Comparison of ENCODE assay signal across 8 mouse cellular contexts in the genomic region with DNA sequence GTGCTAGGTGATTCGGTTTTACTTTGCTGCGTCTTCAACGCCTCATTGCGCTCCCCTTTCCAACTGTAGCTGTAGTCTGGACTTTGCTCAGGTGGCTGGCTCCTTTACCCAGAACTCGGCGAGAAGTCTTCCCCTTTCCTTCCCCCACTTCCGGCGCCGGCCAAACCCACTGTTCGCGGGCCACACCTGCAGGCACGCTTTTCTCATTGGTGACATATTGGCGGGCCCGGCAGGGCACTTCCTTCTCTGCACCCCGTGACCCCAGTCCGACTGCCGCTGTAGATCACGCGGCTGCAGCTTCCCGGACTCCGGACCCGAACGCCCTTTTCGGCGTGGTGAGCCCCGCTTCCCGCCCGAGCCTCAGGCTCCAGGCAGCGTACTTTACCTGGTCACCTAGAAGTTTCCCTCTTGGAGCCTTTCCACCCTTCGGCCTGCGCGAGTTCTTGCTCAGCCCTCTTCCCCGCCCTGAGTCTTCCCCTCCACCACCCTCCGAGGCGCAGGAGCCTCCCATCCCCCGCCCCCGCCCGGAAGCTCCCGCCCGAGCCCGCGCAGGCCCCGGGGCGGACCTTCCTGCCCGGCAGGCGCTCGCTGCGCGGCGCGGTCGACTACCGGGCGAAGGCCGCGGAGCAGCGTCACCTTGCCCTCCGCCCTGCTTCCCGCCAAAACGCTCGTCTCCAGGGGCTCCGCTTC. TPM values are rescaled to one million over a fixed set of nuclear protein-coding genes. Genes with fewer than 3 reads are reported as not detected.
DNase-seq lines count a peak whose midpoint lies in the region; ATAC-seq and TF ChIP-seq lines count a peak whose summit lies in the region.

No protein-coding gene starts in this region.

- H3K36me3 ChIP-seq in intestine, embryonic 15.5 days = no peaks in the 10 kb centered on the region
- peaks cover 4% of the 10 kb centered on the region; the same call in 1 of the 2 replicates for H3K36me3 ChIP-seq in limb, embryonic 15.5 days
- no peaks in the 10 kb centered on the region for H3K36me3 ChIP-seq in midbrain, embryonic 16.5 days (ENCODE audit: control insufficient read depth, insufficient read depth, low read length)
- peaks cover 8% of the 10 kb centered on the region for H3K36me3 ChIP-seq in spleen, adult 2 months (ENCODE audit: control insufficient read depth, insufficient read depth, low read length)

- peak; percentile 96 for ATAC-seq in intestine, embryonic 15.5 days
- ATAC-seq in limb, embryonic 15.5 days (ENCODE audit: insufficient number of reproducible peaks, low FRiP score, low TSS enrichment, low read depth) = peak; percentile 89
- peak; percentile 88 for ATAC-seq in midbrain, embryonic 16.5 days

- peaks cover 9% of the 10 kb centered on the region; the same call in 1 of the 2 replicates for H3K4me1 ChIP-seq in intestine, embryonic 15.5 days (replicated peaks)
- peaks cover 28% of the 10 kb centered on the region for H3K4me1 ChIP-seq in limb, embryonic 15.5 days
- peaks cover 25% of the 10 kb centered on the region for H3K4me1 ChIP-seq in midbrain, embryonic 16.5 days (ENCODE audit: control insufficient read depth, insufficient read depth, low read length)
- peaks cover 7% of the 10 kb centered on the region for H3K4me1 ChIP-seq in spleen, adult 2 months (ENCODE audit: control insufficient read depth, insufficient read depth, insufficient read length)

- peak overlapping the region; percentile 63 for H3K4me3 ChIP-seq in intestine, embryonic 15.5 days (replicated peaks)
- peak overlapping the region; percentile 66 for H3K4me3 ChIP-seq in limb, embryonic 15.5 days
- peak overlapping the region; percentile 57 for H3K4me3 ChIP-seq in midbrain, embryonic 16.5 days (ENCODE audit: low read depth, low read length)
- peak overlapping the region; percentile 84 for H3K4me3 ChIP-seq in spleen, adult 2 months (ENCODE audit: extremely low read depth, insufficient read depth, insufficient read length)

- H3K9me3 ChIP-seq in intestine, embryonic 15.5 days = no peaks in the 10 kb centered on the region
- no peaks in the 10 kb centered on the region for H3K9me3 ChIP-seq in limb, embryonic 15.5 days
- no peaks in the 10 kb centered on the region for H3K9me3 ChIP-seq in midbrain, embryonic 16.5 days (replicated peaks; ENCODE audit: control insufficient read depth, low read length, poor library complexity, severe bottlenecking)

- DNase-seq in 3T3-L1 (ENCODE audit: low read depth, low spot score) = peak; percentile 83
- DNase-seq in adrenal gland, postnatal 10 days = peak; percentile 89
- peak; percentile 90 for DNase-seq in embryo, embryonic 9.5 days (ENCODE audit: extremely low spot score)
- DNase-seq in gastrocnemius, postnatal 4 days (ENCODE audit: low spot score in 2 of 2) = peak; percentile 68 to 77
- DNase-seq in spleen, adult 2 months (ENCODE audit: low read depth in 1 of 2, low spot score in 2 of 2) = peak; percentile 83 to 90

- TF ChIP-seq CTCF in spleen, adult 2 months (IDR thresholded peaks at IDR 0.05; ENCODE audit: extremely low read depth, insufficient read depth, insufficient read length, insufficient replicate concordance) = no peak

- no peaks in the 10 kb centered on the region for H3K27me3 ChIP-seq in intestine, embryonic 15.5 days (replicated peaks)
- H3K27me3 ChIP-seq in limb, embryonic 15.5 days = no peaks in the 10 kb centered on the region
- no peaks in the 10 kb centered on the region for H3K27me3 ChIP-seq in midbrain, embryonic 16.5 days (ENCODE audit: control insufficient read depth, insufficient read depth, low read depth, low read length)
- no peaks in the 10 kb centered on the region for H3K27me3 ChIP-seq in spleen, adult 2 months (ENCODE audit: control insufficient read depth, insufficient read depth, low read length)

- WGBS in intestine, embryonic 15.5 days = under 1% methylated on average over 62 of the region's 62 CpGs
- 1% methylated on average over 62 of the region's 62 CpGs for WGBS in limb, embryonic 15.5 days
- WGBS in midbrain, embryonic 16.5 days = under 1% methylated on average over 60 of the region's 62 CpGs
- under 1% methylated on average over 62 of the region's 62 CpGs for WGBS in spleen, adult 2 months

- H3K27ac ChIP-seq in intestine, embryonic 15.5 days = peak overlapping the region; percentile 97
- H3K27ac ChIP-seq in limb, embryonic 15.5 days = peak overlapping the region; percentile 97
- H3K27ac ChIP-seq in midbrain, embryonic 16.5 days (ENCODE audit: low read length) = peak overlapping the region; percentile 66
- peak overlapping the region; percentile 97 for H3K27ac ChIP-seq in spleen, adult 2 months (ENCODE audit: insufficient read depth, low read length)

- H3K9ac ChIP-seq in intestine, embryonic 15.5 days = peak overlapping the region; percentile 74
- H3K9ac ChIP-seq in limb, embryonic 15.5 days = peak overlapping the region; percentile 67
- H3K9ac ChIP-seq in midbrain, embryonic 16.5 days (ENCODE audit: low read depth, low read length) = peak overlapping the region; percentile 67

- peak; percentile 74 for TF ChIP-seq POLR2A in spleen, adult 2 months (IDR thresholded peaks at IDR 0.05; ENCODE audit: low read depth, low read length)

- H3K4me2 ChIP-seq in intestine, embryonic 15.5 days (replicated peaks) = peak overlapping the region; percentile 73
- peak overlapping the region; percentile 67 for H3K4me2 ChIP-seq in limb, embryonic 15.5 days
- peak overlapping the region; percentile 82 for H3K4me2 ChIP-seq in midbrain, embryonic 16.5 days (ENCODE audit: low read length)

RNA-seq across cellular contexts. Expression of gene Hnrnpf, which starts 16.8 kb away (rescaled TPM):
- total RNA-seq in adrenal gland, postnatal 10 days (2021) = 100 to 1,000 TPM; 424 to 432 TPM
- 100 to 1,000 TPM; 299 to 333 TPM for total RNA-seq in gastrocnemius, postnatal 4 days (2021)
- polyA plus RNA-seq in intestine, embryonic 15.5 days (2015; fragmentation: Nextera tagmentation; extraction: Ambion mirVana) = 791 and 835 TPM in 2 replicates
- polyA plus RNA-seq in limb, embryonic 15.5 days (2015; fragmentation: Nextera tagmentation; extraction: Ambion mirVana) = 627 and 632 TPM in 2 replicates
- polyA plus RNA-seq in midbrain, embryonic 16.5 days (2015; fragmentation: Nextera tagmentation; extraction: Ambion mirVana) = 226 and 237 TPM in 2 replicates
- polyA plus RNA-seq in spleen, adult 2 months (2012; rRNA removed) = 141 and 143 TPM in 2 replicates

RNA-seq across cellular contexts. Expression of gene Fxyd4, which starts 20.6 kb away (rescaled TPM):
- total RNA-seq in adrenal gland, postnatal 10 days (2021) = not detected
- not detected for total RNA-seq in gastrocnemius, postnatal 4 days (2021)
- polyA plus RNA-seq in intestine, embryonic 15.5 days (2015; fragmentation: Nextera tagmentation; extraction: Ambion mirVana) = 1.8 and 3.2 TPM in 2 replicates
- 3.4 and 4.3 TPM in 2 replicates for polyA plus RNA-seq in limb, embryonic 15.5 days (2015; fragmentation: Nextera tagmentation; extraction: Ambion mirVana)
- polyA plus RNA-seq in midbrain, embryonic 16.5 days (2015; fragmentation: Nextera tagmentation; extraction: Ambion mirVana) = 1.8 and 3.5 TPM in 2 replicates
- not detected in 2 replicates for polyA plus RNA-seq in spleen, adult 2 months (2012; rRNA removed)

RNA-seq across cellular contexts. Expression of gene Zfp239, which starts 55.0 kb away (rescaled TPM):
- 1 to 10 TPM; 1.9 to 2.7 TPM for total RNA-seq in adrenal gland, postnatal 10 days (2021)
- total RNA-seq in gastrocnemius, postnatal 4 days (2021) = 1 to 10 TPM in 1 of 2 experiments, under 1 TPM in 1; 0.80 to 1.2 TPM
- 4.5 and 5.1 TPM in 2 replicates for polyA plus RNA-seq in intestine, embryonic 15.5 days (2015; fragmentation: Nextera tagmentation; extraction: Ambion mirVana)
- polyA plus RNA-seq in limb, embryonic 15.5 days (2015; fragmentation: Nextera tagmentation; extraction: Ambion mirVana) = 9.7 and 11.0 TPM in 2 replicates
- 16.8 and 17.9 TPM in 2 replicates for polyA plus RNA-seq in midbrain, embryonic 16.5 days (2015; fragmentation: Nextera tagmentation; extraction: Ambion mirVana)
- polyA plus RNA-seq in spleen, adult 2 months (2012; rRNA removed) = 1.4 and 1.9 TPM in 2 replicates

Comparison
In these comparisons a context has a peak if more than half of its experiments do, and no peak if none do; other contexts are left out.
1. Peak in every context shown above with its lines: DNase-seq, ATAC-seq, H3K4me3 ChIP-seq and H3K27ac ChIP-seq.